Mouse (Mus musculus) forebrain, embryonic 14.5 days (tissue): ENCODE data around the gene Cdc40. TPM values are rescaled to one million over a fixed set of nuclear protein-coding genes. Genes with fewer than 3 reads are reported as not detected.

Experiments
- ATAC-seq: fragments of 200-750 bp; cut with Nextera tagmentation; 2 replicates; pipeline ENCODE4 v1.8.0; 2017; ENCODE audit warnings: mild to moderate bottlenecking, moderate library complexity
- DNase-seq: peaks from one replicate; pipeline ENCODE4 v3.0.0-alpha.2; 2015; ENCODE audit warnings: low spot score
- H3K27ac ChIP-seq: fragments of 300-500 bp; sonication (generic); 2 replicates; pipeline ENCODE4 v1.5.1; 2014; ENCODE audit warnings: low read depth, mild to moderate bottlenecking, control low read depth, low read length, moderate library complexity
- H3K27me3 ChIP-seq: fragments of 300-500 bp; sonication (generic); replicated peaks from 2 replicates; pipeline ENCODE4 v1.6.1; 2014; ENCODE audit warnings: low read length, control low read depth, mixed read lengths; ENCODE audit not compliant: control insufficient read depth, insufficient read depth
- H3K36me3 ChIP-seq: fragments of 300-500 bp; sonication (generic); 2 replicates; pipeline ENCODE4 v1.6.1; 2014; ENCODE audit warnings: low read length, control low read depth; ENCODE audit not compliant: control insufficient read depth, insufficient read depth
- H3K4me1 ChIP-seq: fragments of 300-500 bp; sonication (generic); 2 replicates; pipeline ENCODE4 v1.6.1; 2014; ENCODE audit warnings: antibody characterized with exemption, low read length, control low read depth; ENCODE audit not compliant: control insufficient read depth, insufficient read depth
- H3K4me2 ChIP-seq: fragments of 300-500 bp; sonication (generic); 2 replicates; pipeline ENCODE4 v1.6.1; 2014; ENCODE audit warnings: mild to moderate bottlenecking, control low read depth, low read length
- H3K4me3 ChIP-seq: fragments of 300-500 bp; sonication (generic); 2 replicates; pipeline ENCODE4 v1.5.1; 2014; ENCODE audit warnings: low read depth, low read length, control low read depth
- H3K9ac ChIP-seq: fragments of 300-500 bp; sonication (generic); 2 replicates; pipeline ENCODE4 v1.6.1; 2014; ENCODE audit warnings: mild to moderate bottlenecking, low read length, control low read depth, moderate library complexity
- H3K9me3 ChIP-seq: fragments of 300-500 bp; sonication (generic); replicated peaks from 2 replicates; pipeline ENCODE4 v1.6.1; 2016; ENCODE audit warnings: low read length, control low read depth, mixed read lengths; ENCODE audit not compliant: control insufficient read depth
- WGBS: fragments of 180-500 bp; shearing (Covaris S2); extraction: QIAGEN DNeasy Blood & Tissue Kit; methylation state at CpG from one replicate; pipeline ENCODE4 v1.1.7; 2014; 5-methylcytosine and 5-hydroxymethylcytosine counted together
- polyA plus RNA-seq: library from polyadenylated mRNA; unstranded; fragments of >200 nt; fragmentation: Nextera tagmentation; extraction: Ambion mirVana; gene quantifications from 2 replicates; pipeline ENCODE4 v1.2.1, GENCODE M21; 2014

The Cdc40 gene
- polyA plus RNA-seq, result 28.0 and 31.1 TPM in 2 replicates

DNA sequence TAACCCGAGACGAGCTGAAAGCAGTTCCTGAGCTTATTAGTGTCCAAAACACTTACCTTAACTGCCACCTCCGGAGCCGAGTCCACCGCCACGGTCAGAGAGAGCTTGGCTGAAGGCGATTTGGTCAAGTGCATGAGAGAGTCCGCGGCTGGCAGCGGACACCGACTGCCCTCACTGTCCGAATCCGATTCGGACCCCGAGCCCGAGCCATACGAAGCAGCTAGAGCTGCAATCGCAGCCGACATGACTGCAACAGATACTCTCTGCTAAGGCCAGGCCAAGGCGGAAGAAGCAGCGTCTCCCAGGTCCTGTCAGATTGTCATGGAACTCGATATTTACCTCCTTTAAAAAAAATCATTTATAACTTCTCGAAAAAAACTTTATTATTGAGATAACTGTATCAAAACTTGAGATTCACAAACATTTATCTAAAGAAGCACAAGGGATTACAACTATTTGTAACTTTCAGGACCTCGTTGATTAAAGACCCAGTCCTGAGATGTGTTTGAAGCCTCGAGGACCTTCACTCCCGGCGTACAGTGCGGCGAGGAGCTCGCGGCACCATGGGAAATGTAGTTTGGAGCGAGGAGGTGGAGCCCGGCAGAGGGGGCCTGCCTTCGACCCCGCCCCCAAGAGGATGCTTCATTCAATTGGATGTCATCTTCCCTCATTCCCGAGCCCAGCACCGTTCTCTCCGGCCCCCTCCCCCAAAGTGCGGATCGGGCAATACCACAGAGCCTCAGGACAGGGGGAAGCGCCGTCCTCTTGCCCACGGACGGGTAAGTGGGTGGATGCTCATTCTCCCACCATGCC, at the start of gene Cdc40, which contains the start of gene Wasf1:
Gene Cdc40, minus strand, starts transcription at position 481 of the 813 bp plus-strand sequence.
Gene Wasf1, plus strand, starts transcription at position 645 of the 813 bp plus-strand sequence.
- peak within 1 kb of the TSS; percentile 97 for H3K9ac ChIP-seq
- peak; percentile 99 for DNase-seq

GRCm38 (mm10) chr10:40919464-40919863, 36.4 kb upstream of the Cdc40 start:
- H3K27me3 ChIP-seq, result no peaks in the 10 kb centered on the region
- ATAC-seq (no peak), DNase-seq (no peak)
- peaks cover 15% of the 10 kb centered on the region; the same call in 1 of the 2 replicates for H3K36me3 ChIP-seq
- no peak overlapping the region for H3K9ac ChIP-seq
- H3K4me1 ChIP-seq, result no peaks in the 10 kb centered on the region
- no peak overlapping the region for H3K4me2 ChIP-seq
- WGBS, result 91% methylated on average over 6 of the region's 6 CpGs
- H3K9me3 ChIP-seq, result no peaks in the 10 kb centered on the region
- no peak overlapping the region for H3K4me3 ChIP-seq
- H3K27ac ChIP-seq, result no peak overlapping the region

More for the DNA sequence above, at the start of gene Cdc40, which contains the start of gene Wasf1:
- ATAC-seq, result peak; percentile 96
- H3K27me3 ChIP-seq, result no peaks in the 10 kb centered on the region
- H3K4me1 ChIP-seq, result peaks cover 4% of the 10 kb centered on the region; the same call in 1 of the 2 replicates
- H3K27ac ChIP-seq, result peak within 1 kb of the TSS; percentile 99
- H3K4me2 ChIP-seq, result peak within 1 kb of the TSS; percentile 70
- H3K4me3 ChIP-seq, result peak within 1 kb of the TSS; percentile 91
- no peaks in the 10 kb centered on the region for H3K36me3 ChIP-seq
- under 1% methylated on average over 44 of the region's 44 CpGs for WGBS
- no peaks in the 10 kb centered on the region for H3K9me3 ChIP-seq

DNA sequence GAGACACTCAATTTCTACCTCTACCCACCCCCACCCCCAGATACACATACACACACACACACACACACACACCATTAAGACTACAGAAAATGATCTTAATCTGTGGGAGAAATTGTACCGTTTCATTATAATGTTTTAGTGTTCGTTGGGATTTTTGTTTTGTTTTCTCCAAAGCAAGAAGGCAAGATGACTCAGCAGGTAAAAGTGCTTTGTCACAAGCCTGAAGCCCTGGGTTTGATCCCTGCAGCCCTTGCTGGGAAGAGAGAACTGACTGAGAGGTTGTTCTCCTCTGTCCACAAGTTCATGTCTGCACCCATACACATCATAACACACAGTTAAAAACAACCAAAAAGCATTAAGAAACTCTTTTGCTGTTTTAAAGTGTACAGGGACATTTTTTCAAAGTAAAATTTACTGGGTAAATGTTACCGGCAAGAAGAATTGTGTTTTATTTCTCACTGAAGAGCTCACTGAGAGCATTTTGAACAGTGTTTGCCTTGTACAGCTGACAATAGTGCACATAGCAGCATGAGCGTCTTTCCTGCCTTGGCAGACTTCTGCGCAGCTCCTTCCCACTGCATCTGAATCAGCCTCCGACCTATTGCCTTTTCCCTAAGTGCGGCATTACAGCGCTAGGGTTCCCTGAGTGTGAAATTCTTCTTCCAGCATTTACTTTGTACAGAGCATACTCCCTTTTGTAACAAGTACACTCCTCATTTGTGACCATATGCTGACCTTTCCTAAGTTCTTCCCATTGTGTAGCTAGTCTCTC, 35.7 kb upstream of the Cdc40 start:
- no peak overlapping the region for H3K9ac ChIP-seq
- no peaks in the 10 kb centered on the region for H3K9me3 ChIP-seq
- 83% methylated on average over 8 of the region's 8 CpGs for WGBS
- H3K4me3 ChIP-seq, result no peak overlapping the region
- H3K27me3 ChIP-seq, result no peaks in the 10 kb centered on the region
- no peaks in the 10 kb centered on the region for H3K4me1 ChIP-seq
- no peak overlapping the region for H3K4me2 ChIP-seq
- no peak overlapping the region for H3K27ac ChIP-seq
- no peak for ATAC-seq
- no peak for DNase-seq
- H3K36me3 ChIP-seq, result peaks cover 13% of the 10 kb centered on the region; the same call in 1 of the 2 replicates

DNA sequence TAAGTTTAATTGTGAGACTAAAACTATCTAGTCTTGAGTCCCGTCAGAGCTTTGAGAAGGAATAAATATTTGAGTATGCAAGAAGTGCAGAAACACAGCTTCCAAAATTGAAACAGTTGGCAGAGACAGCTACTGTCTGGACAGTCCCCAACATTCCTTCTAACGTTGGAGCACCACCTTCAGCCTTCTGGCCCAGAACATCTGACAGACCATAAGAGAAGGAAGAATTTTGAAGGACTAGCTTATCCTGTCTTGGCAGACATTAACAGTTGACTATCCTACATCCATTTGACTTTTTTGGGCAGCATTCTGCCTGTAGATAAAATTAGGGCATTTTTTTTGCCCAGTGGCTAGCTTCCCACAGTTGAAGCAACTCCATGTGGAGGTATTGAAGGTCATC, 32.1 kb upstream of the Cdc40 start:
- Histone ChIP-seq H3K36me3 (no peaks in the 10 kb centered on the region), H3K27me3 (no peaks in the 10 kb centered on the region), H3K9me3 (no peaks in the 10 kb centered on the region), H3K4me1 (no peaks in the 10 kb centered on the region), H3K4me3 (no peak overlapping the region), H3K9ac (no peak overlapping the region), H3K4me2 (no peak overlapping the region), H3K27ac (no peak overlapping the region)
- 87% methylated on average over 2 of the region's 2 CpGs for WGBS
- DNase-seq, result no peak
- no peak for ATAC-seq

GRCm38 (mm10) chr10:40910811-40911210, 27.7 kb upstream of the Cdc40 start:
- no peak for DNase-seq
- Histone ChIP-seq H3K9ac (no peak overlapping the region), H3K27ac (no peak overlapping the region), H3K4me1 (no peaks in the 10 kb centered on the region), H3K27me3 (no peaks in the 10 kb centered on the region), H3K4me3 (no peak overlapping the region), H3K36me3 (no peaks in the 10 kb centered on the region), H3K9me3 (no peaks in the 10 kb centered on the region), H3K4me2 (no peak overlapping the region)
- 52% methylated on average over 2 of the region's 2 CpGs for WGBS
- ATAC-seq, result no peak

GRCm38 (mm10) chr10:40908580-40908979, 25.5 kb upstream of the Cdc40 start:
- 39% methylated on average over 2 of the region's 2 CpGs for WGBS
- Histone ChIP-seq H3K9me3 (no peaks in the 10 kb centered on the region), H3K4me1 (no peaks in the 10 kb centered on the region), H3K4me3 (no peak overlapping the region), H3K4me2 (no peak overlapping the region), H3K27me3 (no peaks in the 10 kb centered on the region), H3K36me3 (no peaks in the 10 kb centered on the region), H3K9ac (no peak overlapping the region), H3K27ac (no peak overlapping the region)
- DNase-seq (no peak), ATAC-seq (no peak)

- Histone ChIP-seq H3K36me3 (no peaks in the 10 kb centered on the region), H3K4me3 (no peak overlapping the region), H3K4me2 (no peak overlapping the region), H3K27me3 (no peaks in the 10 kb centered on the region), H3K9me3 (no peaks in the 10 kb centered on the region), H3K4me1 (no peaks in the 10 kb centered on the region), H3K27ac (no peak overlapping the region), H3K9ac (no peak overlapping the region)
- ATAC-seq (no peak), DNase-seq (no peak)
- 90% methylated on average over 7 of the region's 7 CpGs for WGBS
Measured at GRCm38 (mm10) chr10:40906802-40907201, 23.7 kb upstream of the Cdc40 start.

GRCm38 (mm10) chr10:40906131-40906530, 23.0 kb upstream of the Cdc40 start:
- WGBS, result 94% methylated on average over 1 of the region's 1 CpGs
- DNase-seq (no peak), ATAC-seq (no peak)
- Histone ChIP-seq H3K27me3 (no peaks in the 10 kb centered on the region), H3K4me3 (no peak overlapping the region), H3K36me3 (no peaks in the 10 kb centered on the region), H3K4me1 (no peaks in the 10 kb centered on the region), H3K9me3 (no peaks in the 10 kb centered on the region), H3K9ac (no peak overlapping the region), H3K4me2 (no peak overlapping the region), H3K27ac (no peak overlapping the region)
